Mouse (Mus musculus): ENCODE results near the gene Khdc1b. TPM values are rescaled to one million over a fixed set of nuclear protein-coding genes. Genes with fewer than 3 reads are reported as not detected.
A peak's percentile ranks its signal among the peaks of the same experiment; 100 is the strongest.
"Not testable (repeated sequence)": the region's sequence is repeated elsewhere in the genome, so short reads cannot be mapped to it uniquely, and the experiment has no call there.

Khdc1b gene
- not detected for total RNA-seq (2021)
- long read RNA-seq, experiment 1, result 0 reads
- long read RNA-seq, experiment 2, result 0 reads

DNA sequence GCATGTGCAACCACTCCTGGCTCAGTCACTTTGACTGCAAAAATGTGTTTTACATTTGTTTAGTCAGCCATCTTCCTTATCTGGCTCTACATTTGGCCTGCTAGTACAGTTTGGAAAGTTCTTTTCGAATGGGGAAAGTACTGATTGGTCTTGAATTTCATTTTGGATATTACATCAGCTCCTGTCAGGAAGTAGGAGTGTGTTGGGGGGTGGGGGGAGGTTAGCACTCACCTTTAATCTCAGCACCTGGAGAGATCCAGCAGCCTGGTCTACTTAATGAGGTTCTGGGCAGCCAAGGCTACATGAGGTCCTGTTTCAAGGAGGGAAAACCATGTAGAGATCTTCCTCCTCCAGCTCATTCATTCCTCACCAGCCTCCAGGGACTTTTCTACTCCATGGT is at the start of gene Khdc1b:
Gene Khdc1b (plus strand): TSS at position 301 of the 400 bp plus-strand sequence.
- no peak for DNase-seq

DNA sequence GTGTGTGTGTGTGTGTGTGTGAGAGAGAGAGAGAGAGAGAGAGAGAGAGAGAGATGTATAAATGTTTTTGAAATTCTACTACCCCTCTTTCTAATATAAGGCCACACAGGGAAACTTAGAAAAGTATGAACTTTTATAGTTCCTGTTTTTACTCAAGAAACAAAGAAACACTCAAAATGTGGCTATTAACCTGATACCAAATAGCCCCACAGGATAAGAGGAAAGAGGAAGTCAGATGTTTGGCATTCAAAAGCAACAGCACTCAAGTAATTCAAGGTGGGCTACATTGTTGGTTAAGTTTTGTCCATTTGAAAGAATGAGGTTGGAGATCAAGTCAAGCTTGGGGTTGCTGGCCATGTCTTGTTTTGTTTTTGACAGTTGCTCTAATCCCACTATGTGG is 47.5 kb upstream of the Khdc1b start:
- DNase-seq, result no peak

DNA sequence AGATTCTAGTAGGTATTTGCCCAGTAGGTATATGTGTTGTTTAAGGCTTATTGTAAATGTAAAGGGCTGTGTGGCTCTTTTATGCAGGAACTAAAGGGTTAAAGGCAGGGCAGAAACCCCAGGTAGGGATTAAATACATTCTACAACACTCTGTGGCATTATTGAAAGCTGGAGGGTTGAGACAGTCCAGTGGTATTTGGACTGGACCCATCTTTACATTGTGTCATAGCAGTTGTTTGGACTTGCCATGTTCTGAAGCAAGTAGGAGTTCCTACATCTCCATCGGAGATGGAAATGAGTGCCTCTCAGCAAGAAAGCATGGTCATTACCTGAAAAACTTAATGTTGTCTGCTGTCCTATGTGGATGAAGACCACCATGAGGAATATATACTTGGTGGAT is 42.6 kb upstream of the Khdc1b start:
- no peak for DNase-seq

DNA sequence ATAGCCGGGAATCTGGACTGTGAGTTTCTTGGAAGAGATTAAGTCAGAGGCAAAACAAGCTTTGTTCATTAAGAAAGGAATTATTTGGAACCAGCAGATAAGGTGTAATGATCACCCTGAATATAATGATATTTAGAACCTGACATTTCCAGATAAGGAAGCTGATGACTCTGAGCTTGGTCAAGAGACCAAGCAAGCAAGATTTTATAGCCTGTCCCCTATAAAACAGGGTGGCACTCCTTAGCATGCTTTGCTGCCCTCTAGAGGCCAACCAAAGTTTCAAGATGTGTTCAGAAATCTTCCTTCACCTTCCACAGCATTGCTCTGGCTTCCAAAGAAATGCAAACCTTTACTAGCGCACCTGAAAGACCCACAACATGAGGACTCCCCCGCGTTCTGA is 39.1 kb upstream of the Khdc1b start:
- peak; percentile 29 for DNase-seq

DNA sequence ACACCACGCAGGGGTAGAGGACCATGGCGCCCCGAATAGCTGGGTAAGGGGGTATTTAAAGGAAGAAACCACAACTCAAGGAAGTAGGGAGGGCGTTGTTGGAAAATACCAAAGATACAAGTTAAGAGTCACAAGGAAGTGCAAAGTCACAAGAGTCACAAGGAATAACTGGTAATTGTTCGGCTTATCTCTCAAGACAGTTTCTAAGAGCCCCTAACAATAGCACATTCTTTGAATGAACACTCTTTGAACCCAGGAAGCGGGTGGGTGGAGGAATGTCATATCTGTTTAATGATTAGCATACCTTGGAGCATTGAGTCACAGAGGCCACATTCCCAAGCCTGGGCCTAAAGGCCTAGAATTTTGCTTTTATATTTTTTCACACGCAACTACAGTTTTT is 38.6 kb upstream of the Khdc1b start:
- DNase-seq, result not testable (repeated sequence)

DNA sequence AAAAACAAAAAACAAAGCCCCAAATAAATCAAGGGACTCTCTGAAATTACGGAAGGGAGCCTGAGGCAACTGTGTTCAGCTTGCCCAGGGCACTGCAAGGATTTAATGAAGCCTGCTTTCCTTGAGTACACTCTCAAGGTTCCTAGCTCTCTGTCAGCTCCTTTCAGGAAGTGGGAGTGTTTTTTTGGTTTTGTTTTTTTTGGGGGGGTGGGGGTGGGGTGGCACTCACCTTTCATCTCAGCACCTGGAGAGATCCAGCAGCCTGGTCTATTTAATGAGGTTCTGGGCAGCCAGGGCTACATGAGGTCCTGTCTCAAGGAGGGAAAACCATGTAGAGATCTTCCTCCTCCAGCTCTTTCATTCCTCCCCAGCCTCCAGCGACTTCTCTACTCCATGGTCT is 34.0 kb upstream of the Khdc1b start, which contains the start of gene Khdc1a:
Gene Khdc1a (plus strand): TSS at position 301 of the 400 bp plus-strand sequence.
- DNase-seq, result no peak

DNA sequence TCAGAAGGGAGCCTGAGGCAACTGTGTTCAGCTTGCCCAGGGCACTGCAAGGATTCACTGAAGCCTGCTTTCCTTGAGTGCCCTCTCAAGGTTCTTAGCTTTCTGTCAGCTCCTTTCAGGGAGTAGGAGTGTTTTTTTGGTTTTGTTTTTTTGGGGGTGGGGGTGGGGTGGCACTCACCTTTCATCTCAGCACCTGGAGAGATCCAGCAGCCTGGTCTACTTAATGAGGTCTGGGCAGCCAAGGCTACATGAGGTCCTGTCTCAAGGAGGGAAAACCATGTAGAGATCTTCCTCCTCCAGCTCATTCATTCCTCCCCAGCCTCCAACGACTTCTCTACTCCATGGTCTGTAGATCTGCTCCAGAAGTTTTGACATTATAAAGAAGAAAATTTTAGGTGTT is 15.3 kb upstream of the Khdc1b start, which contains the start of gene Khdc1c:
Gene Khdc1c (plus strand): TSS at position 301 of the 400 bp plus-strand sequence.
- DNase-seq, result not testable (repeated sequence)

DNA sequence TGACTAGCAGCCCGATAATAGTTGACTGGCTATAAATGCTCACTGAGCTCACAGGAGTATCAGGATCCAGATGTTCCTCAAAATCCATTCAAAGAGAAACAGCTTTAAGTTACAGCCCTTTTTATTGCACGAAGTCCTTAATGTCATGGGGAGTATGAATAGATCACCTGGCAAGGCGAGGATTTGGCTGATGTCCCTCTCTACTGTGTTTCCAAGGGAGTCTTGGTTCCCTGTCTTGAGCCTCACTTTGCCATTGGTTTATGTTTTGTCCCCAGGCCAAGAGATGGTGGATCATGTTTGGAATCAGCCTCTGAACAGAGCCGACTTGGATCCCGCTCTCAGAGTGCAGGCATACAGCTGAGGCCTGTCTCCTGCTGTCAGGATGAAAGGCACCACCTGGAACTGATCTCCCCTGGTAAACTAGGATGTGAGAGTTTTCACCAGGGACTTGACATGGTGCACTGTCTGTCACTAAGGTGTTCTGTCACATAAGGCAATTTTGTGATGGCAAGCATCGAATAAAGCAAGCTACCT is 7.8 kb downstream of the Khdc1b start:
- no peak for DNase-seq

DNA sequence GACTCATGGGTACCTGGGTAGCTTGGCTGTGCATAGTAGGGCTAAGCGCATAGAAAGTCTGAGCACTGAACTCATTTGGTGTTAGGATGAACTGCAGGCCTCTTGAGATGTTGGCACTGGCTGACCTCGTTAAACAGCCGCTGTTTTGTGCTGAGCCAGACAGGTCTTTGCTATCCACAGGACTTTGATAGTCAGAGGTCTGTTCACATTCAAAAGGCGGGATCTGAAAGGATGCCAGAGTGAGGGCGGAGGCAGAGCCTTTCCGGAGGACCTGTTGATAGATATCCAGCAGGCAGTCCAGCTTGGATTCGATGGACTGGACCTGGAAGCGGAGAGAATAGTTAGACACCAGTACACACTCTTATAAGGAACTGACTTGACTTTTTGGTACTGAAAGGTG is 19.4 kb downstream of the Khdc1b start:
- no peak for DNase-seq

DNA sequence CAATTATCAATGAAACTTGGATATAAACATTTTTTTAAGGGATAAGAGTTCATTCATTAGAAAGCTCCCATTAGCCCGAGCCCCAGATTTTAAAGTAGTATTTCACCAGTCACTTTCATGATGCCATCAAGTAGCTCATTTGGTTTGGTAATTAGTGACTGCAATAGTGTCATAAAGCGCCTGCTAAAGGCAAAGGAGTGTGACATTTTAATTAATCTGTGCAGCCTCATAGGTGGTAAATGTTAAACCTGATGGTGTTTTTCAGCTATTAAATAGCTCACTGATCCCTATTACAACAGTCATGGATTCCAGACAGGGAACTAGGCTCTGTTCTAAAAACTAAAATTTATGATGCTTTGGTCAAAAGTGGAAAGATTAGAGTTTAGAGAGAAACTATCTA is 23.9 kb downstream of the Khdc1b start:
- DNase-seq, result no peak

DNA sequence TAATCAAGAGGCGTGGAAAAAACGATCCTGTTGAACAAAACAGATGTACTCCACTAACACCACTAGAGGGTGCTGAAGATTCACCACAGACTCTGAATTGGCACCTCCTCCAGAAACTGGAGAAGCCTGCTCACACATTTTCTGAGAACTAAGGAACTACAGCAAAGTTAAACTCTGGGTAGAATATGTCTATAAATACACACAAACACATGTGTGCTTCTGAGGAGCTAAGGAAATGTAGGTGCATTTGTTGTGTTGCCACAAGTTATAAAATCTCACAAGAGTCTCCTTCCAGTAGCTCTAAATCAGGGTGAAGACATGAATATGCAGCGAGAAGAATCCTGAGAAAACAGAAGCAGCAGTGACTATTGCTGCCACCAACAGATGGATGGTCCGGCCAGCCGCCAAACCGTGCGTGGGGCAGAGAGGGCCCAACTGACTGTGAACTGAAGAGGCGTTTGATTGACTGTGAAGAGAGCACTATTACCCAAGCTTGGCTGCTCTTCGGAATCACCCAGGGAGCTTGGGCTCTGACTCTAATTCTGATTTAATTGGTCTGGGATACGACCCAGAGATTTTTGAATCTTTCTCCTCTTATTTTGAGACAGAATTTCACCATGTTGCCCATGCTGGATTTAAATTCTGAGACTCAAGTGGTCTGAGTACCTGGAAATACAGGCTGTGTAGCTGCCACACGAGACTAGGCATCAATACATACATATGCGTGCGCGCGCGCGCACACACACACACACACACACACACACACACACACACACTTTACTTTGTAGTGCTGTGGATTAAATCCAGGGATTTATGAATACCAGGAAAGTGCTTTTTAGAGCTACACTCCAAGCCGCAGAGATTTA is 28.2 kb downstream of the Khdc1b start:
- peak; percentile 51 for DNase-seq

DNA sequence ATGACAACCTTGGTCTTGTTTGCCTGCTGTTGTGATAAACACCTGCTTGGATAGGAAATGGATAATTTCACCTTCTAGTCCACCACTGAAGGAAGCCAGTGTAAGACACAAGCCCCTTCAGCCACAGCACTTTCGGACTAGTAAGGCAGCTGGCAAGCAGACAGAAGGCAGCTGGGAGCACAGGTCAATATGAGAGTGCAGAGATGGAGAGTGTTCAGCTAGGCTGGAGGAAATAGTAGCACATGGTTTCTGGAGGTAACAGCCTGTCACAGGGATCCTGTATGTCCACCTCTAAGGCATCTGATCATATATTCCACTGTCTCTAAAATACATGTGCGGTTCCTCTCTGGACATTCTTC is 28.8 kb downstream of the Khdc1b start:
- DNase-seq, result no peak

DNA sequence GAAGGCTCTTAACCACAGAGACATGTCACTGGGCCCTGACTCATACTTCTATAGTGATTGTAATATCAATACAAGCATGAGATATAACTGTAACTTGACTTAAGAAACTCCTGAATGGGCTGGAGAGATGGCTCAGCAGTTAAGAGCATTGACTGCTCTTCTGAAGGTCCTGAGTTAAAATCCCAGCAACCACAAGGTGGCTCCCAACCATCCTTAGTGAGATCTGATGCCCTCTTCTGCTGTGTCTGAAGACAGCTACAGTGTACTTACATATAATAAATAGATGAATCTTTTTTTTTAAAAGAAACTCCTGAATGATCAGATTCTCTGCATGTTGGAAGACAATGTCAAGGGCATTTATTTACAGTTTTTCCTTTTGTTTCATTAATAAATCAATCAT is 36.0 kb downstream of the Khdc1b start:
- peak; percentile 7 for DNase-seq

DNA sequence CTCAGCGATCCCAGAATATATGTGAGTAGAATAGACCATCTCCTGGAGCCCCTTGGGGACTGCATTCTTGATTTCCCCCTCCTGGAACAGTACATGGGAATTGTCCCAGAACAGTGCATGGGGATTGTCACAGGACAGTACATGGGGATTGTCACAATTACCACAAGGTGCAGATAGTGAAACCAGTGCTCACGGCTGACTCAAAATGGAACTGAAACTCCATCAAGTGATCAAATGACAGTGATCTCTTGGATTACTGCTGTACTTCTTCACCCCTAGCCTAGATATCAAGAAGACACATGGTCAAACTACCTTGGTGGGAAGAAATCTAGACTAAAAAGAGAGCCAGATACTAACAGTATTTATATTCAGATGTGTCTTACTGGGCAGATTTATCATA is 42.3 kb downstream of the Khdc1b start:
- no peak for DNase-seq

DNA sequence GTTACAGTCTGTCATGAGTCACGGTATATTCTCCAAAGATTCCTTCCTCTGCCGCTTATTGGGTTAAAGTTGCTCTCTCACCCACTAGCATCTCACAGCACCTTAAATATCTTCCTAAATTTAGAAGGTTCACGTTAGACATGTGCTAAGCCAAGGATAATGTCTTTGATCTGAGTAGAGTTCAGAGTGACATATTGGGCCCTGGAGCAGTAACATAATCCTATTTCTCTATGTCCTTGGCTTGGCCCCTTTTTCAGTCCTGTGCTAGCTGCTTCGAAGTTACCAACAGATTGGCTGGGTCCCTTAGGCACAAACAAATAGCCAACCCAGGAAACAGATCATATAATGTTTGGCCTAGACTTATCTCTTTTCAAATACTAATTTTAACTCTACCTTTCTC is 44.7 kb downstream of the Khdc1b start:
- no peak for DNase-seq

DNA sequence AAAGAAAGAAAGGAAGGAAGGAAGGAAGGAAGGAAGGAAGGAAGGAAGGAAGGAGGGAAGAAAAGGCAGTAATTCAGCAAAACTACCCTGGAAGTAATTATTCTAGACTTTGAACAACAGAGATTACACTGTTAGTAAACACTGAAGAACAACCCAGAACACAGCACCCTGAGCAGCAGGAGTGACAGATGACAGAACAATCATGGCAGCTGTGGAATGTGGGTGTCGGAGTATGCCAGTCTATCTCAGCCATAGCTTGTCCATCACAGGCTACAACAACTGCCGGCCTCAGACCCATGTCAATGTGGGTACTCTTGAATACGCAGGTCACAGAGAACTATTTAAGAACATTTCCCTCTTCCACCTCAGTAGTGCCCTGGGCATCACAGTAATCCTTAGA is 48.3 kb downstream of the Khdc1b start:
- DNase-seq, result no peak

DNA sequence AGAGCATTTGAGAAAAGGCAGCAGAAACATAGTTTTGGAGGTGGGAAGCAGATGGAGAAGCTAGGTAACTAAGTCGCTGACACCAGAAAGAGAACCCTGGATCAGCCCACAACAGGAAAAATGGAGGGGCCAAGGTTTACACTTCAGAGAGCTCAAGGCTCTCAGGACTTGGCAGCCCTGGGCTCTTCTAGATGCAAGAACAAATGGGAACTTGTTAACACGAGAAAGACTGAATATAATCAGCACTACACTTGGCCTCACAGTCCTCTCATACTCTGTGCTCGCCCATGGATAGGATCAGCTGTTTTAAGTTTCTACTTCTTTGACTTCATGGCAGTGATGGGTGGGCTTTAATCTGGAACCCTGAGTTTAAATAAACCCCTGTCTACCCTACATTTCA is 51.5 kb downstream of the Khdc1b start:
- no peak for DNase-seq

Other genes starting within 250 kb of the Khdc1b start
- 1 to 10 TPM; 2.0 to 2.8 TPM for gene Tmem14a, start 165.0 kb upstream of the Khdc1b start, total RNA-seq (2021)
- under 1 TPM in 1 of 2 experiments, not detected in 1; 0.61 TPM for gene Gsta3, start 143.0 kb upstream of the Khdc1b start, total RNA-seq (2021)
- gene Khdc1a, start 33.9 kb upstream of the Khdc1b start, total RNA-seq (2021), result not detected
- not detected for gene Khdc1c, start 15.2 kb upstream of the Khdc1b start, total RNA-seq (2021)

All from gastrocnemius, postnatal 10 days (tissue).